Mouse (Mus musculus) left cerebral cortex, adult 2 months (tissue): ENCODE results near the gene Prmt3. TPM values are rescaled to one million over a fixed set of nuclear protein-coding genes. Genes with fewer than 3 reads are reported as not detected.
A peak's percentile ranks its signal among the peaks of the same experiment; 100 is the strongest.

Experiments used
- DNase-seq, 2 experiments: peaks; one replicate each; pipeline ENCODE4 v3.0.0; 2021 to 2022; ENCODE audit warnings: low spot score in 2 of 2, mixed read lengths in 1 of 2; ENCODE audit errors: extremely low spot score in 1 of 2
- H3K27ac ChIP-seq: fragments of 200-600 bp; 2 replicates; pipeline ENCODE4 v1.8.1; 2022
- H3K4me3 ChIP-seq: fragments of 200-600 bp; 2 replicates; pipeline ENCODE4 v1.8.1; 2022
- CTCF ChIP-seq: fragments of 200-600 bp; IDR thresholded peaks from 2 replicates; pipeline ENCODE4 v1.8.1; 2022; ENCODE audit warnings: antibody characterized with exemption, mild to moderate bottlenecking, moderate library complexity
- intact Hi-C: fragments of 180-260 bp; cut with DNase I; formaldehyde crosslinking; loops from one replicate; pipeline ENCODE4 v1.15.1; 2025
- total RNA-seq, 2 experiments: library from RNA; stranded (reverse); gene quantifications; 2 replicates each; pipeline ENCODE4 v1.2.3; 2021

Gene Prmt3
- total RNA-seq, 2 experiments from 2014 or later: 33.5 to 37.3 TPM

GRCm38 (mm10) chr7:49803511-49803910, 25.4 kb downstream of the Prmt3 start:
- intact Hi-C loops: no loop called here
- H3K4me3 ChIP-seq: no peak overlapping the region
- no peak for TF ChIP-seq CTCF
- no peak overlapping the region for H3K27ac ChIP-seq
- no peak for DNase-seq

- H3K27ac ChIP-seq: no peak overlapping the region
- H3K4me3 ChIP-seq: no peak overlapping the region
- TF ChIP-seq CTCF: no peak
- no peak for DNase-seq
- intact Hi-C loops: no loop called here
These were observed 26.6 kb downstream of the Prmt3 start for GRCm38 (mm10) chr7:49804638-49805165.

GRCm38 (mm10) chr7:49805618-49806017, 27.5 kb downstream of the Prmt3 start:
- no peak for TF ChIP-seq CTCF
- Histone ChIP-seq H3K4me3 (no peak overlapping the region), H3K27ac (no peak overlapping the region)
- DNase-seq: no peak
- intact Hi-C loops: no loop called here

- H3K4me3 ChIP-seq: no peak overlapping the region
- intact Hi-C loops: no loop called here
- DNase-seq: no peak
- no peak for TF ChIP-seq CTCF
- no peak overlapping the region for H3K27ac ChIP-seq
These were observed 29.0 kb downstream of the Prmt3 start for GRCm38 (mm10) chr7:49807093-49807682.

- TF ChIP-seq CTCF: no peak
- Histone ChIP-seq H3K4me3 (no peak overlapping the region), H3K27ac (no peak overlapping the region)
- DNase-seq: no peak
- intact Hi-C loops: no loop called here
These were observed 29.9 kb downstream of the Prmt3 start for GRCm38 (mm10) chr7:49807846-49808622.

- no peak for DNase-seq
- no peak for TF ChIP-seq CTCF
- intact Hi-C loops: no loop called here
- no peak overlapping the region for H3K27ac ChIP-seq
- no peak overlapping the region for H3K4me3 ChIP-seq
These were observed 31.0 kb downstream of the Prmt3 start for GRCm38 (mm10) chr7:49809100-49809499.

- Histone ChIP-seq H3K27ac (no peak overlapping the region), H3K4me3 (no peak overlapping the region)
- DNase-seq: no peak
- TF ChIP-seq CTCF: no peak
- intact Hi-C loops: no loop called here
These were observed 31.4 kb downstream of the Prmt3 start for GRCm38 (mm10) chr7:49809562-49809961.

- no peak for DNase-seq
- intact Hi-C loops: no loop called here
- TF ChIP-seq CTCF: peak; percentile 52
- Histone ChIP-seq H3K27ac (no peak overlapping the region), H3K4me3 (no peak overlapping the region)
These were observed 33.2 kb downstream of the Prmt3 start for GRCm38 (mm10) chr7:49811346-49811745.

GRCm38 (mm10) chr7:49819393-49819792, 41.2 kb downstream of the Prmt3 start:
- intact Hi-C loops: no loop called here
- DNase-seq: no peak
- Histone ChIP-seq H3K27ac (no peak overlapping the region), H3K4me3 (no peak overlapping the region)
- TF ChIP-seq CTCF: no peak

GRCm38 (mm10) chr7:49821370-49821769, 43.2 kb downstream of the Prmt3 start:
- Histone ChIP-seq H3K27ac (no peak overlapping the region), H3K4me3 (no peak overlapping the region)
- no peak for DNase-seq
- TF ChIP-seq CTCF: no peak
- intact Hi-C loops: no loop called here

GRCm38 (mm10) chr7:49822028-49822427, 43.9 kb downstream of the Prmt3 start:
- H3K4me3 ChIP-seq: no peak overlapping the region
- no peak for TF ChIP-seq CTCF
- intact Hi-C loops: no loop called here
- no peak for DNase-seq
- H3K27ac ChIP-seq: no peak overlapping the region

GRCm38 (mm10) chr7:49823595-49823994, 45.4 kb downstream of the Prmt3 start:
- intact Hi-C loops: no loop called here
- no peak overlapping the region for H3K4me3 ChIP-seq
- H3K27ac ChIP-seq: no peak overlapping the region
- no peak for TF ChIP-seq CTCF
- no peak for DNase-seq

GRCm38 (mm10) chr7:49824043-49824442, 45.9 kb downstream of the Prmt3 start:
- no peak for DNase-seq
- TF ChIP-seq CTCF: no peak
- H3K4me3 ChIP-seq: no peak overlapping the region
- intact Hi-C loops: no loop called here
- H3K27ac ChIP-seq: no peak overlapping the region
